Mouse (Mus musculus) thymus, adult 2 months (tissue): ENCODE data around the gene Ubald2. TPM values are rescaled to one million over a fixed set of nuclear protein-coding genes. Genes with fewer than 3 reads are reported as not detected.

Experiments used
- DNase-seq: peaks from one replicate; pipeline ENCODE4 v3.0.0; 2021
- H3K27ac ChIP-seq: fragments of 200-500 bp; 2 replicates; pipeline ENCODE4 v1.5.1; 2012; ENCODE audit warnings: low read length, control low read depth; ENCODE audit not compliant: control insufficient read depth, insufficient read depth
- H3K27me3 ChIP-seq: fragments of 200-500 bp; 2 replicates; pipeline ENCODE4 v1.6.1; 2012; ENCODE audit warnings: mild to moderate bottlenecking, low read length, moderate library complexity, mixed read lengths; ENCODE audit not compliant: control insufficient read depth, insufficient read depth
- H3K36me3 ChIP-seq: fragments of 200-500 bp; 2 replicates; pipeline ENCODE4 v1.6.1; 2012; ENCODE audit warnings: mild to moderate bottlenecking, low read length, moderate library complexity; ENCODE audit not compliant: control insufficient read depth, insufficient read depth
- H3K4me1 ChIP-seq: fragments of 200-500 bp; replicated peaks from 2 replicates; pipeline ENCODE4 v1.6.1; 2012; ENCODE audit warnings: low read length; ENCODE audit not compliant: control insufficient read depth, insufficient read depth
- H3K4me3 ChIP-seq: fragments of 200-500 bp; 2 replicates; pipeline ENCODE4 v1.5.1; 2012; ENCODE audit warnings: mild to moderate bottlenecking, low read length, control low read depth, moderate library complexity; ENCODE audit not compliant: control insufficient read depth, insufficient read depth
- CTCF ChIP-seq: fragments of 200-500 bp; IDR thresholded peaks from 2 replicates; pipeline ENCODE4 v1.5.1; 2012; ENCODE audit warnings: mild to moderate bottlenecking, control low read depth, low read length, moderate library complexity, borderline replicate concordance; ENCODE audit not compliant: control insufficient read depth, poor library complexity, insufficient read depth; ENCODE audit errors: extremely low read depth
- POLR2A ChIP-seq: fragments of 200-500 bp; IDR thresholded peaks from 2 replicates; pipeline ENCODE4 v1.6.1; 2012; ENCODE audit warnings: mild to moderate bottlenecking, low read length, control low read depth, moderate library complexity; ENCODE audit not compliant: control insufficient read depth, poor library complexity, insufficient read depth; ENCODE audit errors: extremely low read depth
- WGBS: fragments of 180-500 bp; shearing (Covaris S2); methylation state at CpG from one replicate; pipeline ENCODE4 v1.1.7; 2018; 5-methylcytosine and 5-hydroxymethylcytosine counted together
- polyA plus RNA-seq: library from polyadenylated mRNA; depleted of rRNA; stranded (reverse); fragments of >200 nt; gene quantifications from 2 replicates; pipeline ENCODE4 v1.2.3, GENCODE M21; 2012

Ubald2 gene
- polyA plus RNA-seq, 1 experiment, result 558 TPM

DNA sequence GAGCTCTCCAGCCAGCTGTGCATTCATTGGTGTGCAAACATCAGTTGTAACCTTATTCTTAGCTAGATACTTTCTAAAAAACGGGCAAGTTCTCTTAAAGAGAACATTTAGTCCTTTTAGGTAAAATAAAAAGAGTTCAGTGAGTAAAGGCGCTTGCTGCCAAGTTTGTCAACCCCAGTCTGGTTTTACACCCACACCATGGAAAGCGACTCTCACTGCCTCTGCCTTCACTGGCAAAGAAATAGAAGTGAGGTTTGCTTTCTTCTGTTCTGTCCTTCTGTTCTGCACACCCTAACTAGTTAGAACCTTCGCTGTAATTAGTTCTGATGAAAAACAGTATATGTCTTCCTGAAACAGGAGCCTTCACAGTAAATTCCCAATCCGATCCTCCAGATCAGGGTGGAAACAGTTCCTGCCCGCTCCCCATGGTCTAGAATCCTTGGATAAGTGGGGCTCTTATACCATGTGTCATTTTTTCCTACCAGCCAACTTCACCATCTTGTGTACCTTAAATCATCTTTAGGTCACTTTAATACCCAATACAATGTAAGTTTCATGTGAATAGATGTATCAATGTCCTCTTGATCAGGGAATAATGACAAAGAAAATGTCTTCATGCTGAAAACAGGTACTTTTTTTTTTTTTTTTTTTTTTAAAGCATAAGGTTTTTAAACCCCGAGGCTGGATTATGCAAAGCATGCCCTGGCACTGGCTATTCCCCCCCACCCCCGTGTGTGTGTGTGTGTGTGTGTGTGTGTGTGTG lies 1.1 kb upstream of the Ubald2 start:
- no peak overlapping the region for H3K4me3 ChIP-seq
- 71% methylated on average over 8 of the region's 8 CpGs for WGBS

DNA sequence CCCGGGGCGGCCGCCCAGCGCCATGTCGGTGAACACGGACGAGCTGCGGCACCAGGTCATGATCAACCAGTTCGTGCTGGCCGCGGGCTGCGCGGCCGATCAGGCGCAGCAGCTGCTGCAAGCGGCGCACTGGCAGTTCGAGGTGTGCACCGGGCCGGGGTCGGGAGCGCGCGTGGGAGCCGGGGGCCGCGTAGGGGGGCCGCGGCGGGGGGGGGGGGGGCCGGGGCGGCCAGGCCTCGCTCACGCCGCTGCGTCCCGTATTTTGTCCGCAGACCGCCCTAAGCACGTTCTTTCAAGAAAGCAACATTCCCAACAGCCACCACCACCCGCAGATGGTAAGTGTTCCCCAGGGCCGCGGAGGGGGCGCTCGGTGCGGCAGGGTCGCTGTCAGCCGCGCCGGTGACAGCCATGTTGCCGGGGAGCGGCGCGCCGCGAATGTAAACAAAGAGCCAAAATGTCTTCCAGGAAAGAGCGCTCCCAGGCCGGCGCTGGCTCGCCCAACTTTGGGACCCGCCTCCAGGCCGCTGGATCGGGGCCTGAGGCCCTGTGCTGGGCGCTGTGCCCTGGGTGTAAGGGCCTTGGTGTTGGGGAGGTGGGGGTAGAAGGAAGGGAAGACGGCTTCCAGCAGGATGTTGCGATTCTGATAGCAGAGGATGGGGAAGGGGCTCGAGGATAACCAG lies 533 bp downstream of the Ubald2 start:
- Histone ChIP-seq H3K27ac (peak overlapping the region; percentile 65), H3K4me1 (peaks cover 33% of the 10 kb centered on the region), H3K4me3 (peak overlapping the region; percentile 71), H3K27me3 (no peaks in the 10 kb centered on the region), H3K36me3 (peaks cover 7% of the 10 kb centered on the region; the same call in 1 of the 2 replicates)
- WGBS, result under 1% methylated on average over 50 of the region's 67 CpGs
- no peak for TF ChIP-seq CTCF
- no peak; the same call in 1 of the 2 replicates for TF ChIP-seq POLR2A
- peak; percentile 66 for DNase-seq

More for the DNA sequence above, 1.1 kb upstream of the Ubald2 start:
- Histone ChIP-seq H3K4me1 (peaks cover 34% of the 10 kb centered on the region), H3K36me3 (peaks cover 7% of the 10 kb centered on the region; the same call in 1 of the 2 replicates), H3K27ac (no peak overlapping the region), H3K27me3 (no peaks in the 10 kb centered on the region)
- no peak for TF ChIP-seq CTCF
- no peak for TF ChIP-seq POLR2A
- DNase-seq, result no peak

DNA sequence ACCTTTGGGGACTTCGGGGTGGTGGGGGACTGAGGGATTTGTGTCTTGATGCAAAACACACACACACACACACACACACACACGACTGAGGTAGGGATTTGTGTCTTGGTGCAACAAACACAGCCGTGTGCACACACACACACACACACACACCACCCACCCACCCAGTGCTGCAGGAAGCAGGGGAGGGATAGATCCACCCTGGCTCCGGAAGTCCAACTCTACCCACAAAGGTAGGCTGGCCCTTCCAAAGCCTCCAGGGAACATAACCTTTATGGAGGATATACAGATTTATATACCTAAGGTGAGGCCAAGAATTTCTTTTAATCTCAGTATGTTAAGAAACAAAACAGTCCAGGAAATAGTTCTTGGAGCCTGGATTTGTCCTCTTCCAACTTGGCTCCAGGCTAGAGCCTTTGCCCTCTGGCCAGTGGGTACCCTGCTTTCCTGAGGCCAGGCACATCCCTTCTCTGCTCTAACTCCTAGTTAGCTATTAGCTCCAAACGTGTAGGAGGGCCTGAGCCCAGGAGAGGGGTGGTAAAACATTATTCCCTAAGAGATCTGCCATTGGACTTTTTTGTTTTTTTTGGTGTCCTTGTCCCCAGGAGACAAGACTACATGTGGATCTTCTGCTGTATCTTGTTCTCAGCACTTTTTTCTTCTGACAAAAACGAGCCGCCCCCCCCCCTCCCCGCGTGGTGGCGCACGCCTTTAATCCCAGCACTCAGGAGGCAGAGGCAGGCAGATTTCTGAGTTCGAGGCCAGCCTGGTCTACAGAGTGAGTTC lies 1.3 kb downstream of the Ubald2 start:
- no peaks in the 10 kb centered on the region for H3K27me3 ChIP-seq
- H3K4me1 ChIP-seq, result peaks cover 38% of the 10 kb centered on the region
- H3K27ac ChIP-seq, result peak overlapping the region; percentile 65
- 46% methylated on average over 12 of the region's 12 CpGs for WGBS
- H3K36me3 ChIP-seq, result peaks cover 7% of the 10 kb centered on the region; the same call in 1 of the 2 replicates
- H3K4me3 ChIP-seq, result peak overlapping the region; percentile 71
- no peak for DNase-seq
- no peak for TF ChIP-seq CTCF
- 0 out of 2 replicates have a peak, but pooled peaks have one; percentile 45 for TF ChIP-seq POLR2A

DNA sequence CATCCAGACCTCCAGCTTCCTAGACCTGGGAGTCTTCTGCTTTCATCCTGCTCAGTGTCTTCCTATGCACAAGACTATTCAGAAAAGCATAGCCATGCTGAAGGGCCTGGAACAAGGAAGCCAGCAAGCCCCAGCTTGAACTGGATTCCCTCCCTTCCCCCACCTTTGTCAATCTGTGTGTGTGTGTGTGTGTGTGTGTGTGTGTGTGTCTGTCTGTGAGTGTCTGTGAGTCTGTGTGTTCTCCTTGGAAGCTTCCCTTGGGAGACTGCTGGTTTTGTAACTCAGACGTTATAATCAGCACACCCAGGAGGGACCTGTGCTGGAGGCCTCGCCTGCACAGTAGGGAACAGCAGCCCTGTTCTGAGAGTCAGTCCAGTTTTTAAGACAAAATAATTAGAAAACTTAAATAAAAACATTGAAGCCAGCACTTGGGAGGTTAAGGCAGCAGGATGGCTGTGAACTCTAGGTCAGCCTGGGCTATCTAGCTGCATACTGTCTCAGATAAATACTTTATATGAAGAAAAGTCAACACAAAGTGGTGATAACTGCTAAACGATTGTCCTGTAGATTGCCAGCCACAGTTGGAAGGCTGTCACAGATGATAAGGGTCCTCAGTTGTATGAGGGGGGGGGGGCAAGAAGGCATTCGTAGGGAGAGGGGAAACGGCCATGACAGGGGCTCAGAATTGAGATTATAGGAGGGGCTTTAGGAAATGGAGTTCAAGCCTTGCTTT lies 2.3 kb downstream of the Ubald2 start:
- 50% methylated on average over 5 of the region's 5 CpGs for WGBS
- Histone ChIP-seq H3K36me3 (peaks cover 7% of the 10 kb centered on the region; the same call in 1 of the 2 replicates), H3K27ac (no peak overlapping the region), H3K27me3 (no peaks in the 10 kb centered on the region), H3K4me1 (peaks cover 39% of the 10 kb centered on the region), H3K4me3 (no peak overlapping the region)
- no peak for DNase-seq
- no peak for TF ChIP-seq CTCF
- TF ChIP-seq POLR2A, result no peak

DNA sequence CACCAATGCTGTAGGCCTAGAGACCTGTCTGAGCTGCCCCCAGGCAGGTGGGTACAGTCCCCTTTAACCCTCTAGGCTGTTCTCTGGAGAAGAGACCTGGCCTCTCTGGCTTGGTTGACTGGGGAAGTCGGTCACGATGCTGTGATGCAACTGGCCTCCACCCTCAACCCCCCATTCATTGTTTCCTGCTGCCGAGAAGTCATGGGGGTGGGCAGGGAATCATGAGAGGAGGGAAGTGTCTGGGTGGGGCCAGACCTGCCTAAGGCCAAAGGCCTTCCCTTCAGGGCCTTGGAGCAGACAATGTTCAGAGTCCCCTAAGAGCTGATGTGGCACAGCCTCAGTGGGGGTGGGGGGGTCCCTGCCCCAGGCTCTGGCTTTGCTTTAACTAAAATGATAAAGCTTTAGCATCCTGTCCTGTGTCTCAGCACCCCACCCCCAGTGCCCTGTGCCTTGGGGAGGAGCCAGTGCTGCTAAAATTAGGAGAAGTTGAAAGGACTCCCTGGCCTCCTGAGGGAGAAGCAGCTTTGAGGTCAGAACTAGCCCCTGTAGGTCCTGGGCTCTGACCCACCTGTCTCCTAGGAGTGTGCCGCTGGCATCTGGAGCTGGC lies 2.9 kb downstream of the Ubald2 start:
- peaks cover 7% of the 10 kb centered on the region; the same call in 1 of the 2 replicates for H3K36me3 ChIP-seq
- TF ChIP-seq CTCF (no peak), POLR2A (no peak)
- no peak overlapping the region for H3K27ac ChIP-seq
- WGBS, result 45% methylated on average over 4 of the region's 4 CpGs
- H3K4me1 ChIP-seq, result peaks cover 39% of the 10 kb centered on the region
- no peaks in the 10 kb centered on the region for H3K27me3 ChIP-seq
- no peak overlapping the region for H3K4me3 ChIP-seq
- DNase-seq, result no peak
